Mouse (Mus musculus): ENCODE data around the gene Synm. TPM values are rescaled to one million over a fixed set of nuclear protein-coding genes. Genes with fewer than 3 reads are reported as not detected.

Synm gene
- polyA plus RNA-seq (2012; rRNA removed) = 15.2 and 24.8 TPM in 2 replicates

DNA sequence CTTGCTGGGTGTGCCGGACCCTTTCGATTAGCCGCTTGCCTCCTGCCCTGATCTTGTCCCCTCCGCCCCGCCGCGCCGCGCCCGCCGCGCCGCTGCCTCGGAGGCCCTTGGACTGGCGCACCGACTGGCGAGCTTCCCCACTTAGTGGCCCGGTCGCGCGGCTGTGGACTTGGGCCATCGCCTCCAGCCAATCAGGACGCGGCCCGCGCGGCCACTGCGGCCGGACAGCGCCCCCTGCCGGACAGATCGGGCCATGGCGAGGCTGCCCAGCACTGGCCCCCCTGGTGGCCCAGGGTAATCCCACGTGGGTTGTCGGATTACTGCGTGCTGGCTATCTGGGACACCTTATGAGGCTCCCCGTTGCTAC lies at the start of gene Synm:
Gene Synm, minus strand, starts transcription at position 114 of the 367 bp plus-strand sequence.
- H3K4me1 ChIP-seq (ENCODE audit: control insufficient read depth, insufficient read depth, insufficient read length, low read length) = peaks cover 8% of the 10 kb centered on the region
- H3K27me3 ChIP-seq (ENCODE audit: control insufficient read depth, insufficient read depth, low read length) = peaks cover 6% of the 10 kb centered on the region
- under 1% methylated on average over 37 of the region's 37 CpGs for WGBS
- H3K36me3 ChIP-seq (ENCODE audit: control insufficient read depth, insufficient read depth, low read length) = no peaks in the 10 kb centered on the region
- peak within 1 kb of the TSS; percentile 73 for H3K4me3 ChIP-seq (ENCODE audit: low read depth, low read length)
- TF ChIP-seq CTCF (IDR thresholded peaks at IDR 0.05; ENCODE audit: extremely low read depth, insufficient read length, insufficient replicate concordance, low read depth, low read length) (peak; percentile 79), POLR2A (IDR thresholded peaks at IDR 0.05; ENCODE audit: low read depth, low read length) (peak; percentile 51)
- peak within 1 kb of the TSS; percentile 36; the same call in 1 of the 2 replicates for H3K27ac ChIP-seq (ENCODE audit: insufficient read depth, low read depth, low read length)

DNA sequence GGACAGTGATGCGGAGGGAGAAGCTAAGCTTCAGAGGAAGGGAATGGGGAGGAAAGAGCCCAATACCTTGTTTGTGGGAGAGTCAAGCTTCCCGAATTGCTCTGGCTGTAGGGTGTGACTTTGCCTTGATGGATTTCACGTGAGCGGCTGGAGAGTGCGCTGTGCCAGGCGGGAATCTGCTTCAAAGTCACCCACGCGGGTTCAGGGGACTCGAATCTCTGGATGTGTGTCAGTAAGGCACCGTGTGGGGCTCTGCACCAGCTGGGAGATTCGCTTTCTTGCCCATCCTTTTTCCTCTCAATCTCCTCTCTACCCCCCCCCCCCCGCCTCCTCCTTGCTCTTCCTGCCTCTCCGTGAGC lies 44.3 kb upstream of the Synm start:
- 13% methylated on average over 13 of the region's 13 CpGs for WGBS
- Histone ChIP-seq H3K36me3 (ENCODE audit: control insufficient read depth, insufficient read depth, low read length) (no peaks in the 10 kb centered on the region), H3K4me3 (ENCODE audit: low read depth, low read length) (peak overlapping the region; percentile 42), H3K4me1 (ENCODE audit: control insufficient read depth, insufficient read depth, insufficient read length, low read length) (no peaks in the 10 kb centered on the region), H3K27me3 (ENCODE audit: control insufficient read depth, insufficient read depth, low read length) (no peaks in the 10 kb centered on the region; the same call in 1 of the 2 replicates), H3K27ac (ENCODE audit: insufficient read depth, low read depth, low read length) (no peak overlapping the region)
- TF ChIP-seq POLR2A (IDR thresholded peaks at IDR 0.05; ENCODE audit: low read depth, low read length) = no peak
- no peak for TF ChIP-seq CTCF (IDR thresholded peaks at IDR 0.05; ENCODE audit: extremely low read depth, insufficient read length, insufficient replicate concordance, low read depth, low read length)

DNA sequence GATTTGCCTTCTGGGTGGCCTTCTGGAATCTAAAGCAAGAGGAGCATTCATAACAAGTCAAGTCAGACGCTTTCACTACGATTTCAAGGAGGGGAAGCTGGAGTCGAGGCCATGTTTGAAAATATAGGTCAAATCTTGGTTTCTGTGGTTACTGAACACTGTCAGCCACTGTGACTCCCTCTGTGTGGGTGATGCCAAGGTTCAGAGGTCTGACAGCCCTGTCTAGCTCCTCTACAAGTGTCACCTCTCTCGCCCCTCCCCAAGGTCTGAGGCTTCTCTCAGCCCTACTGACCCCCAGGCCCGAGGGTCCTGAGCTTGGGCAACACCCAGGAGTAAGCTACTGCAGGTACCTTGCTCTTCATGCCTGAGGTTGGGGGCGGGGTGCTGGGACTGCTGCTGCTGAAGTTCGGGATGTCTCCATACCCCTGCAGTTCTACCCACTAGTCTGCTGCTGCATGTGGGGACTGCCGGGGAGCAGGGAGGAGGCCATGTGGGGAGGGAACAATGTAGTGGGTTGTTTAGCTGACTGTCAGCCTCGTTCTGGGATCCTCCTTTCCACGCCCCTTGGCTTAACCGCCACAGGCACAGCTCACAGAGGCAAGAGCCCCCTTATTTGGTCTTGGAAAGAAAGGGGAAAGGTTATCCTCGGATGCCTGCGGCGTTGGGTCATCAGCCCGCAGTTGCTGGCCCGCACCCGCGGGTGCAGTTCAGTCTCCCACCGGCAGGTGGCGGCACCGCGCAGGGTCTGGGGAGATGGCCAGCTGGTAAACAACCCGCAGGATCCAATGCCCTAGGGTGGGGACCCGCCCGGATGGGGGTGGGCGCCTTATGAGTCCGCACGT lies 43.7 kb upstream of the Synm start:
- Histone ChIP-seq H3K27ac (ENCODE audit: insufficient read depth, low read depth, low read length) (no peak overlapping the region), H3K36me3 (ENCODE audit: control insufficient read depth, insufficient read depth, low read length) (no peaks in the 10 kb centered on the region), H3K27me3 (ENCODE audit: control insufficient read depth, insufficient read depth, low read length) (no peaks in the 10 kb centered on the region; the same call in 1 of the 2 replicates), H3K4me3 (ENCODE audit: low read depth, low read length) (peak overlapping the region; percentile 42), H3K4me1 (ENCODE audit: control insufficient read depth, insufficient read depth, insufficient read length, low read length) (no peaks in the 10 kb centered on the region)
- WGBS = 14% methylated on average over 28 of the region's 28 CpGs
- peak; percentile 81; the same call in 1 of the 2 replicates for TF ChIP-seq CTCF (IDR thresholded peaks at IDR 0.05; ENCODE audit: extremely low read depth, insufficient read length, insufficient replicate concordance, low read depth, low read length)
- TF ChIP-seq POLR2A (IDR thresholded peaks at IDR 0.05; ENCODE audit: low read depth, low read length) = 0 out of 2 replicates have a peak, but pooled peaks have one; percentile 22

DNA sequence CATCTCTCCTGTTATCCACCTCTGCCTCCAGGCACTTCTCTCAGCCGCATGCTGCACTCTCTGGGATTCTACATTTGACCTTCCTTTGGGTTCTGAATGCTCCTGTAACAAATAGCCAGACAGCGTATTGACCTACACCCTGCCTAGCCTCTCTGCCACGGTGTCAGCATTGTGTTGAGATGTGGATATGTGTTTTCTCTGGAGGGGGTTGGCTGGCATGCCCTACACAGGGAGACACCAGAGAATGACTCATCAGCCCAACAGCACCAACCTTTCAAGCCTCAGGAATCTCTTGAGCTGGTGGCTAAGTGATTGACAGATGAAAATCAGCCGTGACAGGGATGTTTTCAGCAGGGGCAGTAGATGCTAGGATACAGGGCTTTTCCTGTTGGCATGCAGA lies 41.5 kb upstream of the Synm start:
- Histone ChIP-seq H3K36me3 (ENCODE audit: control insufficient read depth, insufficient read depth, low read length) (no peaks in the 10 kb centered on the region), H3K4me3 (ENCODE audit: low read depth, low read length) (no peak overlapping the region), H3K27ac (ENCODE audit: insufficient read depth, low read depth, low read length) (no peak overlapping the region), H3K27me3 (ENCODE audit: control insufficient read depth, insufficient read depth, low read length) (no peaks in the 10 kb centered on the region; the same call in 1 of the 2 replicates), H3K4me1 (ENCODE audit: control insufficient read depth, insufficient read depth, insufficient read length, low read length) (no peaks in the 10 kb centered on the region)
- no peak for TF ChIP-seq POLR2A (IDR thresholded peaks at IDR 0.05; ENCODE audit: low read depth, low read length)
- no peak for TF ChIP-seq CTCF (IDR thresholded peaks at IDR 0.05; ENCODE audit: extremely low read depth, insufficient read length, insufficient replicate concordance, low read depth, low read length)
- 71% methylated on average over 4 of the region's 4 CpGs for WGBS

DNA sequence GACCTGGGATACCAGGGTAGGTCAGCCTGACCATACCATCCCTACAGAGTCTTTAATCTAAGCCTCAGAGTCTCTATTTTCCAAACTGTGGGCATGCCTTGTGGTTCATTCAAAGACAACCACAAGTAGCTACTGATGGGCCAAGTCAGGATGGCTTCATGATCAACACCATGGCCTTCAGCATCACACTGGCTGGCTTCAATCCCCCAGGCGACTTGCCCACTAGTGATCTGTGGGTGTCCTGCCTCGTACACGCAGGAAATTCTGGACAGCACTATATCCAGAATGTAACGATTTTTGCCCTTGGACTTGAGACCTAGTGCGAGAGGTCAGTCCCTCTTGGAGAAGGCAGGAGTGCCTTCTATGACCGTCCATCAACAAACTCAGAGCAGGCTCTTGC lies 41.0 kb upstream of the Synm start:
- no peak for TF ChIP-seq POLR2A (IDR thresholded peaks at IDR 0.05; ENCODE audit: low read depth, low read length)
- no peak for TF ChIP-seq CTCF (IDR thresholded peaks at IDR 0.05; ENCODE audit: extremely low read depth, insufficient read length, insufficient replicate concordance, low read depth, low read length)
- Histone ChIP-seq H3K4me1 (ENCODE audit: control insufficient read depth, insufficient read depth, insufficient read length, low read length) (no peaks in the 10 kb centered on the region), H3K27me3 (ENCODE audit: control insufficient read depth, insufficient read depth, low read length) (no peaks in the 10 kb centered on the region; the same call in 1 of the 2 replicates), H3K36me3 (ENCODE audit: control insufficient read depth, insufficient read depth, low read length) (no peaks in the 10 kb centered on the region), H3K4me3 (ENCODE audit: low read depth, low read length) (no peak overlapping the region), H3K27ac (ENCODE audit: insufficient read depth, low read depth, low read length) (no peak overlapping the region)
- WGBS = 75% methylated on average over 6 of the region's 6 CpGs

DNA sequence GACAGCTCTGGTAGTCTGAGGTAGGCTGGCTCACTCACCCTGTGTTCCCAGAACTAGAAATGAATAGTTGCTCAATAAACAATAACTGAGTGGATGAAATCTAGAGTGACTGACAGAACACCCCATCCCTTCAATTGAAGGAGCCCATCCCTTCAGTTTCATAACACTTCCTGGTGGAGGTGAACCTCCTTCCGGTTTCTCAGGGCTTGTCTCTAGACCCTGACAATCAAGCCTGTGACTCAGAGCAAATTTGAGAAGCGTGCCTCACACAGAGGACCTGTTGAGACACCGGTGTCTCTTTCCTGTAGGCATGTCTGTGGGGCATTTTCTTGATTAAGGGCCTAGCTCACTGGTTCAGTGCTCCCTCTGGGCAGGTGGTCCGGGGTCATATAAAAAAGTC lies 38.9 kb upstream of the Synm start:
- no peaks in the 10 kb centered on the region; the same call in 1 of the 2 replicates for H3K27me3 ChIP-seq (ENCODE audit: control insufficient read depth, insufficient read depth, low read length)
- no peak overlapping the region for H3K4me3 ChIP-seq (ENCODE audit: low read depth, low read length)
- TF ChIP-seq CTCF (IDR thresholded peaks at IDR 0.05; ENCODE audit: extremely low read depth, insufficient read length, insufficient replicate concordance, low read depth, low read length) (no peak), POLR2A (IDR thresholded peaks at IDR 0.05; ENCODE audit: low read depth, low read length) (no peak)
- H3K36me3 ChIP-seq (ENCODE audit: control insufficient read depth, insufficient read depth, low read length) = no peaks in the 10 kb centered on the region
- 79% methylated on average over 4 of the region's 4 CpGs for WGBS
- no peak overlapping the region for H3K27ac ChIP-seq (ENCODE audit: insufficient read depth, low read depth, low read length)
- no peaks in the 10 kb centered on the region for H3K4me1 ChIP-seq (ENCODE audit: control insufficient read depth, insufficient read depth, insufficient read length, low read length)

DNA sequence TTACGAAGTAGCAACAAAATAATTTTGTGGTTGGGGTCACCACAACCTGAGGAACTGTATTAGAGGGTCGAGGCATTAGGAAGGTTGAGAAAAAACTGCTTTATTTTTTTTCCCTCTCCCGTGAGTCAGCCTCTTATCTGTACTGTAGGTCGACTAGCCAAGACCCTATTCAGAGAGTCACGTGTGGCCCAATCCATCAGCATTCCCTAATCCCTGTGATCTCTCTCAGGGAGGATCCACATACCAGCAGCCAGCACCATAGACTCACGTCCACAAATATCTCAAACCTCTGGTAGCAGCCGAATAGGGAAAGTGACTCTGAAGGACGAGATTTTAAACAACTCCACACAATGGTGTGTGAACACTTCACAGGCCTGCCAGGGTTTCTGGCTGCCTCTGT lies 37.5 kb upstream of the Synm start:
- H3K27me3 ChIP-seq (ENCODE audit: control insufficient read depth, insufficient read depth, low read length) = no peaks in the 10 kb centered on the region; the same call in 1 of the 2 replicates
- no peaks in the 10 kb centered on the region for H3K4me1 ChIP-seq (ENCODE audit: control insufficient read depth, insufficient read depth, insufficient read length, low read length)
- 29% methylated on average over 8 of the region's 8 CpGs for WGBS
- TF ChIP-seq POLR2A (IDR thresholded peaks at IDR 0.05; ENCODE audit: low read depth, low read length) (no peak), CTCF (IDR thresholded peaks at IDR 0.05; ENCODE audit: extremely low read depth, insufficient read length, insufficient replicate concordance, low read depth, low read length) (no peak)
- H3K27ac ChIP-seq (ENCODE audit: insufficient read depth, low read depth, low read length) = no peak overlapping the region
- H3K4me3 ChIP-seq (ENCODE audit: low read depth, low read length) = no peak overlapping the region
- H3K36me3 ChIP-seq (ENCODE audit: control insufficient read depth, insufficient read depth, low read length) = no peaks in the 10 kb centered on the region
